Mouse (Mus musculus) liver, embryonic 14.5 days (tissue): Measurements from ENCODE around the gene Plekha4. TPM values are rescaled to one million over a fixed set of nuclear protein-coding genes. Genes with fewer than 3 reads are reported as not detected.

Source experiments
- ATAC-seq: fragments of 200-750 bp; cut with Nextera tagmentation; 2 replicates; pipeline ENCODE4 v1.8.0; 2017; ENCODE audit warnings: moderate number of reproducible peaks, mild to moderate bottlenecking, moderate library complexity; ENCODE audit not compliant: insufficient read depth
- DNase-seq, 3 experiments: peaks; one replicate each; pipeline ENCODE4 v3.0.0-alpha.2; 2012 to 2013; ENCODE audit warnings: low read depth in 3 of 3, low spot score in 3 of 3
- H3K27ac ChIP-seq: fragments of 300-500 bp; sonication (generic); 2 replicates; pipeline ENCODE4 v1.5.1; 2014; ENCODE audit warnings: moderate library complexity, mild to moderate bottlenecking, control low read depth, inconsistent platforms
- H3K27me3 ChIP-seq: fragments of 300-500 bp; sonication (generic); 2 replicates; pipeline ENCODE4 v1.6.1; 2014; ENCODE audit warnings: mild to moderate bottlenecking, low read length, moderate library complexity; ENCODE audit not compliant: control insufficient read depth, insufficient read depth
- H3K36me3 ChIP-seq: fragments of 300-500 bp; sonication (generic); replicated peaks from 2 replicates; pipeline ENCODE4 v1.6.1; 2014; ENCODE audit warnings: low read depth; ENCODE audit not compliant: control insufficient read depth, insufficient read depth
- H3K4me1 ChIP-seq, 2 experiments: fragments of 200-500 bp in 1 of 2; fragments of 300-500 bp in 1 of 2; sonication (generic) in 1 of 2; replicated peaks; 2 replicates each; pipeline ENCODE4 v1.6.1; 2012 to 2014; ENCODE audit warnings: antibody characterized with exemption in 1 of 2, inconsistent platforms in 1 of 2, low read length in 1 of 2; ENCODE audit not compliant: control insufficient read depth in 2 of 2, insufficient read depth in 2 of 2
- H3K4me2 ChIP-seq: fragments of 300-500 bp; sonication (generic); 2 replicates; pipeline ENCODE4 v1.6.1; 2014; ENCODE audit warnings: low read depth, mild to moderate bottlenecking, control low read depth, moderate library complexity
- H3K4me3 ChIP-seq, 2 experiments: fragments of 200-500 bp in 1 of 2; fragments of 300-500 bp in 1 of 2; sonication (generic) in 1 of 2; 2 replicates each; pipeline ENCODE4 v1.5.1; 2012 to 2014; ENCODE audit warnings: low read depth in 2 of 2, low read length in 2 of 2, mild to moderate bottlenecking in 2 of 2, control low read depth in 1 of 2, inconsistent platforms in 1 of 2, moderate library complexity in 1 of 2; ENCODE audit not compliant: insufficient read depth in 1 of 2
- H3K9ac ChIP-seq: fragments of 300-500 bp; sonication (generic); replicated peaks from 2 replicates; pipeline ENCODE4 v1.6.1; 2014; ENCODE audit warnings: mild to moderate bottlenecking, control low read depth, moderate library complexity
- H3K9me3 ChIP-seq: fragments of 300-500 bp; sonication (generic); 2 replicates; pipeline ENCODE4 v1.6.1; 2016; ENCODE audit warnings: low read length, mixed read lengths; ENCODE audit not compliant: control insufficient read depth
- CTCF ChIP-seq: IDR thresholded peaks from 2 replicates; pipeline ENCODE4 v1.5.1; 2016; ENCODE audit warnings: antibody characterized with exemption, low read depth, control low read depth
- EP300 ChIP-seq: IDR thresholded peaks from 2 replicates; pipeline ENCODE4 v1.6.1; 2016; ENCODE audit warnings: antibody characterized with exemption, low read depth
- WGBS: fragments of 180-500 bp; shearing (Covaris S2); extraction: QIAGEN DNeasy Blood & Tissue Kit; methylation state at CpG from one replicate; pipeline ENCODE4 v1.1.7; 2014; ENCODE audit not compliant: insufficient replicate concordance; 5-methylcytosine and 5-hydroxymethylcytosine counted together
- polyA plus RNA-seq, 2 experiments: library from polyadenylated mRNA; depleted of rRNA in 1 of 2; stranded (reverse) in 1 of 2; unstranded in 1 of 2; fragments of >200 nt; fragmentation: Nextera tagmentation in 1 of 2; extraction: Ambion mirVana in 1 of 2; gene quantifications; 2 replicates each; pipeline versions ENCODE4 v1.2.1 to v1.2.3; 2012 to 2014

Plekha4 gene
- polyA plus RNA-seq, 2 experiments: 0.41 to 0.90 TPM

GRCm38 (mm10) chr7:45553990-45554389 is 27.9 kb downstream of the Plekha4 start:
- no peaks in the 10 kb centered on the region for H3K9me3 ChIP-seq
- H3K27ac ChIP-seq: no peak overlapping the region
- DNase-seq: no peak

DNA sequence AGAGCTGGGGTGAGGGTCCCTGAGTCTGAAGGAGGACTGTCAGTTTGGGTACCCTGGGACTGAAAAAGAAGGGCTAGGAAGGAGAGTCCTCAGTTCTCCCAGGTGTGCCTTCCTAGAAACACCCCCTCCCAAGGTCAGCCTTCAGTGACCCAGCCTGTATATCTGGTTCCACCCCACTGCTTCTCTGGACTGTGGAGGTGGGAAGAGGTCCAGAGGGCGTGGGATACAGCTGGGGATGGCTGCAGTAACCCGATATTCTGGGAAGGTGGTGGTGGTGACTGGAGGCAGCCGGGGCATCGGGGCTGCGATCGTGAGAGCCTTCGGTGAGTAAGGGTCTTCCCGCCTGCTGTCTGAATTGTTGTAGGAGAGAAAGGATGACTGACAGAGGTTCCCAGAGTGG is 28.6 kb downstream of the Plekha4 start, which contains the start of gene Hsd17b14:
Hsd17b14 (plus strand) TSS at position 150 of the 400 bp plus-strand sequence.
- TF ChIP-seq CTCF (no peak), EP300 (no peak)
- H3K4me2 ChIP-seq: no peak within 1 kb of the TSS
- DNase-seq: no peak
- H3K27me3 ChIP-seq: no peaks in the 10 kb centered on the region
- H3K9me3 ChIP-seq: no peaks in the 10 kb centered on the region
- no peak within 1 kb of the TSS for H3K4me3 ChIP-seq
- no peaks in the 10 kb centered on the region for H3K4me1 ChIP-seq
- WGBS: 56% methylated on average over 8 of the region's 8 CpGs
- H3K9ac ChIP-seq: no peak within 1 kb of the TSS
- ATAC-seq: no peak
- H3K36me3 ChIP-seq: no peaks in the 10 kb centered on the region
- no peak within 1 kb of the TSS for H3K27ac ChIP-seq

More at GRCm38 (mm10) chr7:45553990-45554389, 27.9 kb downstream of the Plekha4 start:
- H3K4me3 ChIP-seq: no peak overlapping the region
- H3K36me3 ChIP-seq: no peaks in the 10 kb centered on the region
- no peak for ATAC-seq
- H3K9ac ChIP-seq: no peak overlapping the region
- H3K27me3 ChIP-seq: no peaks in the 10 kb centered on the region
- TF ChIP-seq EP300 (no peak), CTCF (no peak)
- 68% methylated on average over 2 of the region's 2 CpGs for WGBS
- no peak overlapping the region for H3K4me2 ChIP-seq
- no peaks in the 10 kb centered on the region for H3K4me1 ChIP-seq

DNA sequence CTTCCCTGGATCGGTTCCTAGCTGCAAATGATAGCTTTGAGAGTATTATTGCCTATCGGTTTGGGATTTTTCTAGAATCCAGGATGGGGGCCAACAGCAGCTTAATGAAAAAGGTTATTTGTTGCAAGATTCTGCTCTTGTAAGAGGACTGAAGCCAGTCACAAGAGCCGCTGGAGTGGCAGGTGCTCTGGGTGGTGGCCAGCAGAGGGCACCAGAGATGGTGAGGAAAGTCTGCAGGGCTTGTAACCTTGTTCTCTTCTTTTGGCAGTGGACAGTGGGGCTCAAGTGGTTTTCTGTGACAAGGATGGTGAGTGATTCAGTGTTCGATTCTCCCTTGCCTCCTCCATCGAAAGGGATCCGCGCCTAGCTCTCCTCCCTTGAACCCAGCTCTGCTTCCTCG is 29.7 kb downstream of the Plekha4 start:
- peaks cover 2 to 4% of the 10 kb centered on the region in 2 experiments; a peak in 2 of 4 replicates for H3K4me1 ChIP-seq
- ATAC-seq (no peak; the same call in 1 of the 2 replicates), DNase-seq (peak in 2 of 3 experiments; percentile 49 to 56)
- no peak overlapping the region for H3K9ac ChIP-seq
- no peaks in the 10 kb centered on the region for H3K27me3 ChIP-seq
- no peaks in the 10 kb centered on the region for H3K36me3 ChIP-seq
- H3K4me3 ChIP-seq: no peak overlapping the region
- H3K27ac ChIP-seq: no peak overlapping the region
- WGBS: 22% methylated on average over 8 of the region's 8 CpGs
- no peak overlapping the region for H3K4me2 ChIP-seq
- no peaks in the 10 kb centered on the region for H3K9me3 ChIP-seq
- TF ChIP-seq EP300: no peak
- TF ChIP-seq CTCF: peak; percentile 95

DNA sequence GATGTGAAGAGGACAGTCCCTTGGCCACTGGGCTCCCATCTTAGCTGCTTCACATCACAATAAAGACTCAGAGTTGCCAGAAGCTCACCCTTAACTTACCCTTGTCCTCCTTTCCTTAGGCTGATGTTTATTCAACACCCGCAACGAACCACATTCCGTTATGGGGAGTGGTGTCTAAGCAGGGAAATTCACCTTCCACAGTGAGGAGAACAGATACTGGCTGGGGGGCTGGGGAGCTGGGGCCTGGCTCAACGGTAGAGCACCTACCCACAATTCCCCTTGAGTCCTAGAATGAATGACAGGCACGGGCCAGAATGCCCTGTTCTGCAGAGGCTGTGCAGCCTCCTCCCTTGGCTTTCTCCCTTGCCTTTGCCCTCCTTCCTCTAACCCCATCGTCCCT is 32.8 kb downstream of the Plekha4 start:
- Histone ChIP-seq H3K36me3 (no peaks in the 10 kb centered on the region), H3K4me3 (no peak overlapping the region), H3K4me1 (peaks cover 8 to 23% of the 10 kb centered on the region in 2 experiments), H3K9ac (no peak overlapping the region), H3K4me2 (no peak overlapping the region), H3K27ac (no peak overlapping the region), H3K9me3 (no peaks in the 10 kb centered on the region), H3K27me3 (no peaks in the 10 kb centered on the region)
- TF ChIP-seq CTCF: no peak
- no peak for ATAC-seq
- 40% methylated on average over 6 of the region's 6 CpGs for WGBS
- no peak for DNase-seq

DNA sequence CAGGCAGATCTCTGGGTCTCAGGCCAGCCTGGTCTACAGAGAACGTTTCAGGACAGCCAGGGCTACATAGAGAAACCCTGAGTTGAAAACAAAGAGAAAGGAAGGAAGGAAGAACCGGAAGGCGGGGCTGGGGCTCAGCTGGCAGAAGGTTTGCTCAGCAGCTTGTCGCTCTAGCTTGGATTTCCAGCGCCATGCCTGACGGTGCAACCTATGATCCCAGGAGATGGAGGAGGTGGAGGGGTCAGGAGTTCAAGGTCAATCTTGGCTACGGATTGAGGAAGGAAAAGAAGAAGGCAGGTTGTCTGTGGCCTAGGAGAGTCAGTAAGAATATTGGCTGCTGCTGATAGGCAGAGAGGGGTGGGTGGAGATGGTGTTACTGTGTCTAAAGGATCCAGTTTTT is 34.1 kb downstream of the Plekha4 start:
- Histone ChIP-seq H3K27me3 (no peaks in the 10 kb centered on the region), H3K36me3 (no peaks in the 10 kb centered on the region), H3K4me2 (peak overlapping the region; percentile 52; the same call in 1 of the 2 replicates), H3K27ac (no peak overlapping the region), H3K4me1 (peaks cover 8 to 23% of the 10 kb centered on the region in 2 experiments), H3K9ac (no peak overlapping the region), H3K9me3 (no peaks in the 10 kb centered on the region), H3K4me3 (no peak overlapping the region)
- TF ChIP-seq CTCF (no peak), EP300 (no peak)
- ATAC-seq (no peak), DNase-seq (no peak)
- WGBS: 48% methylated on average over 7 of the region's 7 CpGs
